Comparison of ENCODE assay signal across 8 mouse cellular contexts in the genomic region with DNA sequence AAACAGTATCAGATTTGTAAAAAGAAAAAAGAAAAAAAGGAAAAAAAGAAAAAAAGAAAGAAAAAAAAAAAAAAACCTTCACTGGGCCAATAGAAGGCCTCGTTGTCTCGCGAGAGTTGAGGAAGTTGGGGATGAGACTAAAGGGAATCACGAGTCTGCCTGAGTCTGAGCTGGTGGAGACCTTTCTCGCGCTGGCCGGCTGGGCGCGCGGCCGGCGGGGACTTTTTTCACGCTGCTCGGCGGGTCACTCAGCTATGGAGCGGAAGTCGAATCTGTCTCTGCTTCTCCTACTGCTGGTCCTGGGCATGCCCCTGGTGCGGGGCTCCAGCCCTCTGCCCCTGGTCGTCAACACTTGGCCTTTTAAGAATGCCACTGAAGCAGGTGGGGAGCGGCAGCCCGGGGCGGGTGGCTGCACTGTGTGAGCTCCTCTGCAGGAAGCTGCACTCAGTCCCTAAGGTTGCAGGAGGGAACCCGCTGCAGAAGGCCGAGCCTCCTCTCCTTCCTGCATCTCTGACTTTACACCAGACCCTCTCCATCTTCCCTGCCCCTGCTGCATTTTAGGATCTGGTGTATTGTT. TPM values are rescaled to one million over a fixed set of nuclear protein-coding genes. Genes with fewer than 3 reads are reported as not detected.
DNase-seq lines count a peak whose midpoint lies in the region; ATAC-seq and TF ChIP-seq lines count a peak whose summit lies in the region.

TSS of gene Aga (plus strand) at position 177 of the 577 bp plus-strand sequence.

- peaks cover 9% of the 10 kb centered on the region for H3K27me3 ChIP-seq in Patski
- no peaks in the 10 kb centered on the region for H3K27me3 ChIP-seq in hindbrain, embryonic 13.5 days

- POLR2A ChIA-PET in Patski (lab: Charles Lee), result interaction anchor here (0.7 kb wide), 1 partner anchor 144 kb away, joined by 5 read pairs; no protein-coding TSS in a partner anchor

- H3K4me3 ChIP-seq in hindbrain, embryonic 13.5 days, result peak within 1 kb of the TSS; percentile 52

- ATAC-seq in Patski, result peak; percentile 98
- peak; percentile 98 for ATAC-seq in hindbrain, embryonic 13.5 days (ENCODE audit: low FRiP score)

- peaks cover 12% of the 10 kb centered on the region for H3K4me1 ChIP-seq in hindbrain, embryonic 13.5 days (replicated peaks)

- CTCF ChIA-PET in Patski (lab: Charles Lee), result no interaction called here

- peaks cover 8% of the 10 kb centered on the region for H3K36me3 ChIP-seq in hindbrain, embryonic 13.5 days

- peak; percentile 76 for DNase-seq in Patski (ENCODE audit: low read depth, low spot score)
- DNase-seq in cerebellum, postnatal 14 days, result peak; percentile 91
- DNase-seq in frontal cortex, postnatal 14 days (ENCODE audit: low spot score in 2 of 2), result peak; percentile 77 to 81
- DNase-seq in layer of hippocampus, postnatal 25 days (ENCODE audit: extremely low spot score in 1 of 2, low spot score in 1 of 2), result peak; percentile 66 to 69
- DNase-seq in lung, postnatal 25 days (ENCODE audit: low spot score), result peak; percentile 95
- peak; percentile 92 for DNase-seq in retina, embryonic 14.5 days (ENCODE audit: low spot score)
- peak; percentile 90 for DNase-seq in thymus, postnatal 4 days

- in situ Hi-C loops in Patski (cut with MboI; ENCODE audit: low pct_unique_long_range_greater_than_20kb), result no loop called here

- H3K9ac ChIP-seq in hindbrain, embryonic 13.5 days, result peak within 1 kb of the TSS; percentile 84

- peak within 1 kb of the TSS; percentile 66 for H3K4me2 ChIP-seq in hindbrain, embryonic 13.5 days

- under 1% methylated on average over 24 of the region's 24 CpGs for WGBS in hindbrain, embryonic 13.5 days

- no peak for TF ChIP-seq CTCF in Patski (IDR thresholded peaks at IDR 0.05)

- no peaks in the 10 kb centered on the region for H3K9me3 ChIP-seq in hindbrain, embryonic 13.5 days

- peak within 1 kb of the TSS; percentile 85 for H3K27ac ChIP-seq in hindbrain, embryonic 13.5 days

RNA-seq across cellular contexts. Expression of gene Aga, which starts in this region (rescaled TPM):
- polyA plus RNA-seq in Patski (2021), result 79.0 TPM
- polyA plus RNA-seq in hindbrain, embryonic 13.5 days (2015; fragmentation: Nextera tagmentation; extraction: Ambion mirVana), result 16.4 and 16.9 TPM in 2 replicates
- total RNA-seq in layer of hippocampus, postnatal 25 days (2021), result 1 to 10 TPM; 6.6 to 8.6 TPM

Comparison
In these comparisons a context has a peak if more than half of its experiments do, and no peak if none do; other contexts are left out.
1. Peak in every context shown above with its lines: DNase-seq, ATAC-seq, H3K4me3 ChIP-seq and H3K27ac ChIP-seq.